Mouse (Mus musculus) small intestine, adult 2 months (tissue): ENCODE measurements around the gene Tmem205.

Experiments
- CTCF ChIP-seq: fragments of 200-500 bp; IDR thresholded peaks from 2 replicates; pipeline ENCODE4 v1.5.1; 2012; ENCODE audit warnings: low read depth, mild to moderate bottlenecking, control low read depth, inconsistent platforms, low read length, moderate library complexity, mixed read lengths; ENCODE audit not compliant: insufficient replicate concordance, insufficient read length; ENCODE audit errors: extremely low read depth
- POLR2A ChIP-seq: fragments of 200-500 bp; IDR thresholded peaks from 2 replicates; pipeline ENCODE4 v1.6.1; 2012; ENCODE audit warnings: low read depth, mild to moderate bottlenecking, control low read depth, inconsistent platforms, low read length, moderate library complexity

DNA sequence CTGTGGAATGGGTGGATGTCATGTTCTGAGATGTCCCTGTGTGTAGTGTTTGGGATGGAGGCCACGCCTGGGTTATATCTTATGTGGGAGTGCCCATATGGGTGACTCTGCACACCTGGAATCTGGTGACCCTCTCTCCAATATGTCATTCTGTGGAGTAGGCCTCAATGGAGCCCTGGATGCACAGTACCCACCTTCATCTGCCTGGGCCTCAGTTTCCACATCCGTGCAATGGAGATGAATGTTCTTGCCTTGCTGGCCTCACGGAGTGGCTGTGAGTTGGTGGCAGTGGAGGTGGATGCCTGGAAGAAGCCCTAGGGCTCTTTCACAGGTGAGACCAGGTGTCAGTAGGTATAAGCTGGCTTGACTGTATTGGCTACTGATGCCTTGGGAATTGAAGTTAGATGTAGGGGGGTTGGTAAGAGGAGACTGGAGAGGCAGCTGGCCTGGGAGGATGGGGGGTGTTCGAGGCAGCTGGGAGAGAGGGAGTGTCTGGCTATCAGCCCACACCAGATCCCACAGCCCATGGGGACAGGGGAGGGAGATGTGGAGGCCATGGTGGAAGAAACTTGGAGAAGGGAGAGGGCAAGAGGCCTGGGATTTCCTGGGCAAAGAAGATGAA lies 11.0 kb upstream of the Tmem205 start:
- TF ChIP-seq CTCF (no peak), POLR2A (no peak)
